8 mouse cellular contexts compared by ENCODE assay signal in genomic region chr10:63244055-63244671, GRCm38 (mm10). TPM values are rescaled to one million over a fixed set of nuclear protein-coding genes. Genes with fewer than 3 reads are reported as not detected.
A peak's percentile ranks its signal among the peaks of the same experiment; 100 is the strongest.
DNase-seq lines count a peak whose midpoint lies in the region; ATAC-seq and TF ChIP-seq lines count a peak whose summit lies in the region.

No protein-coding gene starts in this region.

- ATAC-seq in heart, embryonic 11.5 days (replicated peaks; ENCODE audit: insufficient number of reproducible peaks, low FRiP score, low TSS enrichment), result peak; percentile 77
- peak; percentile 0; the same call in 1 of the 2 replicates for ATAC-seq in common myeloid progenitor, adult 5-6 weeks (replicated peaks; ENCODE audit: low read depth, poor library complexity, severe bottlenecking)
- ATAC-seq in hindbrain, embryonic 14.5 days (ENCODE audit: low FRiP score), result peak; percentile 82
- peak; percentile 29; the same call in 1 of the 2 replicates for ATAC-seq in megakaryocyte progenitor cell, adult 5-6 weeks (replicated peaks; ENCODE audit: poor library complexity)

- peak overlapping the region; percentile 98 for H3K9ac ChIP-seq in heart, embryonic 11.5 days (ENCODE audit: low read depth, low read length)
- H3K9ac ChIP-seq in hindbrain, embryonic 14.5 days, result peak overlapping the region; percentile 86

- TF ChIP-seq CTCF in C2C12 (IDR thresholded peaks at IDR 0.05; ENCODE audit: control insufficient read depth, insufficient read depth, insufficient read length), result no peak

- no peaks in the 10 kb centered on the region for H3K27me3 ChIP-seq in heart, embryonic 11.5 days (ENCODE audit: control insufficient read depth, insufficient read depth, low read length)
- H3K27me3 ChIP-seq in C2C12 (ENCODE audit: control insufficient read depth, insufficient read depth, insufficient read length), result no peaks in the 10 kb centered on the region
- no peaks in the 10 kb centered on the region for H3K27me3 ChIP-seq in hindbrain, embryonic 14.5 days (ENCODE audit: control insufficient read depth, insufficient read depth, low read length)

- no peak for DNase-seq in heart, postnatal 25 days (ENCODE audit: low spot score)
- DNase-seq in hindbrain, embryonic 14.5 days (ENCODE audit: low spot score), result no peak
- DNase-seq in frontal cortex, postnatal 25 days (ENCODE audit: low spot score in 2 of 2), result no peak
- DNase-seq in natural killer cell, adult 2 months (ENCODE audit: low spot score in 2 of 2), result no peak

- H3K4me1 ChIP-seq in heart, embryonic 11.5 days (ENCODE audit: control insufficient read depth, insufficient read depth, low read length), result no peaks in the 10 kb centered on the region
- peaks cover 25% of the 10 kb centered on the region for H3K4me1 ChIP-seq in hindbrain, embryonic 14.5 days (replicated peaks; ENCODE audit: control insufficient read depth, insufficient read depth, low read length)

- no peaks in the 10 kb centered on the region for H3K9me3 ChIP-seq in heart, embryonic 11.5 days (replicated peaks; ENCODE audit: control insufficient read depth, low read length)
- no peaks in the 10 kb centered on the region for H3K9me3 ChIP-seq in hindbrain, embryonic 14.5 days (ENCODE audit: control insufficient read depth, low read length)

- peak overlapping the region; percentile 99 for H3K27ac ChIP-seq in heart, embryonic 11.5 days (ENCODE audit: low read depth, low read length)
- H3K27ac ChIP-seq in hindbrain, embryonic 14.5 days, result peak overlapping the region; percentile 93

- H3K36me3 ChIP-seq in heart, embryonic 11.5 days (ENCODE audit: control insufficient read depth, insufficient read depth, low read length), result 0 out of 2 replicates have a peak, but pooled peaks cover 3% of the 10 kb centered on the region
- peaks cover 23% of the 10 kb centered on the region for H3K36me3 ChIP-seq in C2C12 (ENCODE audit: control insufficient read depth, insufficient read depth)
- H3K36me3 ChIP-seq in hindbrain, embryonic 14.5 days (replicated peaks; ENCODE audit: control insufficient read depth, insufficient read depth), result peaks cover 9% of the 10 kb centered on the region

- H3ac ChIP-seq in C2C12 (ENCODE audit: control insufficient read depth, insufficient read length, low read depth), result peak overlapping the region; percentile 92

- intact Hi-C loops in heart, postnatal 25 days (cut with DNase I), result loop anchor here (1.0 to 5.0 kb wide), 4 partner anchors 94 to 592 kb away; partner anchors contain the start of genes Ddx50, Dnajc12, Hnrnph3 and Pbld2

- WGBS in heart, embryonic 11.5 days (ENCODE audit: insufficient replicate concordance), result under 1% methylated on average over 41 of the region's 41 CpGs
- WGBS in hindbrain, embryonic 14.5 days, result under 1% methylated on average over 41 of the region's 41 CpGs

- H3K79me3 ChIP-seq in C2C12 (ENCODE audit: low read depth), result peaks cover 38% of the 10 kb centered on the region

- H3K4me2 ChIP-seq in heart, embryonic 11.5 days, result peak overlapping the region; percentile 62
- peak overlapping the region; percentile 77 for H3K4me2 ChIP-seq in hindbrain, embryonic 14.5 days (replicated peaks)

- peak overlapping the region; percentile 88 for H3K4me3 ChIP-seq in heart, embryonic 11.5 days (ENCODE audit: low read depth, low read length)
- H3K4me3 ChIP-seq in C2C12 (ENCODE audit: insufficient read depth, poor library complexity, severe bottlenecking), result peak overlapping the region; percentile 98
- peak overlapping the region; percentile 95 for H3K4me3 ChIP-seq in hindbrain, embryonic 14.5 days (replicated peaks; ENCODE audit: low read length)

- H3K79me2 ChIP-seq in C2C12 (ENCODE audit: control insufficient read depth, insufficient read depth), result peaks cover 53% of the 10 kb centered on the region

TF ChIP-seq in C2C12, 6 proteins besides CTCF, POLR2A, EP300 and RAD21:
- TF ChIP-seq MAX (IDR thresholded peaks at IDR 0.05) (no peak), CEBPB (IDR thresholded peaks at IDR 0.05; ENCODE audit: low read depth) (no peak), USF1 (IDR thresholded peaks at IDR 0.05; ENCODE audit: low read depth) (no peak), MYOD1 (IDR thresholded peaks at IDR 0.05; ENCODE audit: control insufficient read depth, insufficient read length, low read depth) (no peak), MYOG (IDR thresholded peaks at IDR 0.05; ENCODE audit: control insufficient read depth, extremely low read depth, insufficient read length) (no peak), FOSL1 (IDR thresholded peaks at IDR 0.05; ENCODE audit: insufficient read depth, low read length, poor library complexity, severe bottlenecking) (no peak)

RNA-seq across cellular contexts. Expression of gene Herc4, which starts 0.6 kb away (rescaled TPM):
- 32.8 and 38.8 TPM in 2 replicates for polyA plus RNA-seq in heart, embryonic 11.5 days (2014; fragmentation: Nextera tagmentation; extraction: Ambion mirVana)
- 10 to 100 TPM; 31.4 to 34.6 TPM for total RNA-seq in heart, postnatal 25 days (2021)
- polyA plus RNA-seq in C2C12 (2012; fragmentation: generic; extraction: Trizol), result 10.7 TPM
- 60.8 and 69.6 TPM in 2 replicates for total RNA-seq in common myeloid progenitor, adult 5-6 weeks (2017)
- polyA plus RNA-seq in hindbrain, embryonic 14.5 days (2014; fragmentation: Nextera tagmentation; extraction: Ambion mirVana), result 30.9 and 31.5 TPM in 2 replicates
- total RNA-seq in megakaryocyte progenitor cell, adult 5-6 weeks (2015), result 84.0 and 88.0 TPM in 2 replicates
- total RNA-seq in megakaryocyte progenitor cell, adult 5-6 weeks (2017), result 56.3 and 59.2 TPM in 2 replicates

RNA-seq across cellular contexts. Expression of gene Mypn, which starts 40.4 kb away (rescaled TPM):
- 3.3 and 3.8 TPM in 2 replicates for polyA plus RNA-seq in heart, embryonic 11.5 days (2014; fragmentation: Nextera tagmentation; extraction: Ambion mirVana)
- 100 to 1,000 TPM; 101 to 108 TPM for total RNA-seq in heart, postnatal 25 days (2021)
- polyA plus RNA-seq in C2C12 (2012; fragmentation: generic; extraction: Trizol), result 0.01 TPM
- total RNA-seq in common myeloid progenitor, adult 5-6 weeks (2017), result not detected in 2 replicates
- 0.37 and 0.68 TPM in 2 replicates for polyA plus RNA-seq in hindbrain, embryonic 14.5 days (2014; fragmentation: Nextera tagmentation; extraction: Ambion mirVana)
- not detected in 2 replicates for total RNA-seq in megakaryocyte progenitor cell, adult 5-6 weeks (2015)
- not detected in 2 replicates for total RNA-seq in megakaryocyte progenitor cell, adult 5-6 weeks (2017)

Comparison
In these comparisons a context has a peak if more than half of its experiments do, and no peak if none do; other contexts are left out.
1. ATAC-seq: peak in every context shown above with its lines; median percentile 82 in hindbrain, embryonic 14.5 days; 77 in heart, embryonic 11.5 days; 29 in megakaryocyte progenitor cell, adult 5-6 weeks; 0 in common myeloid progenitor, adult 5-6 weeks.
2. RNA of gene Mypn, which starts 40.4 kb away (total RNA-seq): 101 to 108 TPM in heart, postnatal 25 days; not detected in common myeloid progenitor, adult 5-6 weeks and not detected in megakaryocyte progenitor cell, adult 5-6 weeks; every median in the first group is over 100 times any median in the second.
3. Peak in every context shown above with its lines, with median percentiles within 50 percentile points of each other: H3K4me3 ChIP-seq.